Mouse (Mus musculus) lung, postnatal 25 days (tissue): ENCODE data around the gene Dock1.

Experiments used
- DNase-seq: peaks from one replicate; pipeline ENCODE4 v3.0.0; 2022; ENCODE audit warnings: low spot score

Dock1 gene

GRCm38 (mm10) chr7:135165155-135165554 lies 494.7 kb downstream of the Dock1 start:
- peak; percentile 44 for DNase-seq

- DNase-seq, result no peak
Observed at GRCm38 (mm10) chr7:135169936-135170335, 499.5 kb downstream of the Dock1 start.

- DNase-seq, result no peak
Observed at GRCm38 (mm10) chr7:135172219-135172618, 501.8 kb downstream of the Dock1 start.

- DNase-seq, result no peak
Observed at GRCm38 (mm10) chr7:135194190-135194589, 523.7 kb downstream of the Dock1 start.

GRCm38 (mm10) chr7:135195631-135196030 lies 525.2 kb downstream of the Dock1 start:
- no peak for DNase-seq

GRCm38 (mm10) chr7:135196828-135197227 lies 526.4 kb downstream of the Dock1 start:
- DNase-seq, result no peak

GRCm38 (mm10) chr7:135203920-135204319 lies 533.5 kb downstream of the Dock1 start:
- DNase-seq, result no peak

- no peak for DNase-seq
Observed at GRCm38 (mm10) chr7:135205111-135205510, 534.7 kb downstream of the Dock1 start.

- no peak for DNase-seq
Observed at GRCm38 (mm10) chr7:135208947-135209567, 538.6 kb downstream of the Dock1 start.

GRCm38 (mm10) chr7:135210296-135210695 lies 539.8 kb downstream of the Dock1 start:
- DNase-seq, result no peak

GRCm38 (mm10) chr7:135210831-135211230 lies 540.4 kb downstream of the Dock1 start:
- DNase-seq, result no peak

- peak; percentile 43 for DNase-seq
Observed at GRCm38 (mm10) chr7:135212505-135212904, 542.1 kb downstream of the Dock1 start.

GRCm38 (mm10) chr7:135221475-135221874 lies 551.0 kb downstream of the Dock1 start:
- no peak for DNase-seq
